Mouse (Mus musculus): ENCODE measurements at regions not wholly inside any gene's neighbourhood (a gene's known extent, or its start where the extent isn't known, plus 50 kb on each side); places are given as distances from the start of the nearest gene placed in this dataset.
A peak's percentile ranks its signal among the peaks of the same experiment; 100 is the strongest.

GRCm38 (mm10) chr13:26457487-26458253 is 312.3 kb downstream of the Hdgfl1 start:
- no peak for DNase-seq (ENCODE audit: low spot score)

- no peak for DNase-seq (ENCODE audit: low spot score)
Measured at GRCm38 (mm10) chr13:26426639-26427038, 343.3 kb downstream of the Hdgfl1 start.

GRCm38 (mm10) chr13:26424513-26424912 is 345.5 kb downstream of the Hdgfl1 start:
- no peak for DNase-seq (ENCODE audit: low spot score)

GRCm38 (mm10) chr13:26405757-26406156 is 364.2 kb downstream of the Hdgfl1 start:
- DNase-seq (ENCODE audit: low spot score): no peak

GRCm38 (mm10) chr13:26404707-26405106 is 365.3 kb downstream of the Hdgfl1 start:
- DNase-seq (ENCODE audit: low spot score): peak; percentile 47

GRCm38 (mm10) chr13:26387861-26388621 is 381.9 kb downstream of the Hdgfl1 start:
- no peak for DNase-seq (ENCODE audit: low spot score)

GRCm38 (mm10) chr13:26382631-26383030 is 387.3 kb downstream of the Hdgfl1 start:
- DNase-seq (ENCODE audit: low spot score): no peak

- no peak for DNase-seq (ENCODE audit: low spot score)
Measured at GRCm38 (mm10) chr13:26382154-26382553, 387.8 kb downstream of the Hdgfl1 start.

GRCm38 (mm10) chr13:26375546-26375945 is 394.4 kb downstream of the Hdgfl1 start:
- DNase-seq (ENCODE audit: low spot score): no peak

- peak; percentile 19 for DNase-seq (ENCODE audit: low spot score)
Measured at GRCm38 (mm10) chr13:26365911-26366310, 404.1 kb downstream of the Hdgfl1 start.

GRCm38 (mm10) chr13:26356341-26356740 is 413.6 kb downstream of the Hdgfl1 start:
- DNase-seq (ENCODE audit: low spot score): peak; percentile 39

GRCm38 (mm10) chr13:26354421-26354820 is 415.5 kb downstream of the Hdgfl1 start:
- DNase-seq (ENCODE audit: low spot score): no peak

GRCm38 (mm10) chr13:26350510-26350909 is 419.5 kb downstream of the Hdgfl1 start:
- no peak for DNase-seq (ENCODE audit: low spot score)

- peak; percentile 12 for DNase-seq (ENCODE audit: low spot score)
Measured at GRCm38 (mm10) chr13:26338795-26339194, 431.2 kb downstream of the Hdgfl1 start.

- no peak for DNase-seq (ENCODE audit: low spot score)
Measured at GRCm38 (mm10) chr13:26325066-26325465, 444.9 kb downstream of the Hdgfl1 start.

- DNase-seq (ENCODE audit: low spot score): no peak
Measured at GRCm38 (mm10) chr13:26324633-26325032, 445.3 kb downstream of the Hdgfl1 start.

- no peak for DNase-seq (ENCODE audit: low spot score)
Measured at GRCm38 (mm10) chr13:26318557-26318956, 451.4 kb downstream of the Hdgfl1 start.

- DNase-seq (ENCODE audit: low spot score): no peak
Measured at GRCm38 (mm10) chr13:26312246-26313010, 457.5 kb downstream of the Hdgfl1 start.

- no peak for DNase-seq (ENCODE audit: low spot score)
Measured at GRCm38 (mm10) chr13:26284073-26284444, 485.9 kb downstream of the Hdgfl1 start.

- DNase-seq (ENCODE audit: low spot score): no peak
Measured at GRCm38 (mm10) chr13:26283397-26284072, 486.4 kb downstream of the Hdgfl1 start.

GRCm38 (mm10) chr13:26282291-26282690 is 487.7 kb downstream of the Hdgfl1 start:
- no peak for DNase-seq (ENCODE audit: low spot score)

- no peak for DNase-seq (ENCODE audit: low spot score)
Measured at GRCm38 (mm10) chr13:26272850-26273249, 497.1 kb downstream of the Hdgfl1 start.

All from heart, adult 8-10 months (tissue).